Mouse (Mus musculus) C2C12 (cell line): Measurements from ENCODE around the gene Ppp6r1. TPM values are rescaled to one million over a fixed set of nuclear protein-coding genes. Genes with fewer than 3 reads are reported as not detected.

Experiments used
- H3K27me3 ChIP-seq: one replicate; pipeline ENCODE4 v1.6.1; 2011; ENCODE audit not compliant: control insufficient read depth, insufficient read depth, insufficient read length
- H3K36me3 ChIP-seq: one replicate; pipeline ENCODE4 v1.6.1; 2011; ENCODE audit not compliant: control insufficient read depth, insufficient read depth
- H3K4me3 ChIP-seq: one replicate; pipeline ENCODE4 v1.5.1; 2011; ENCODE audit warnings: mild to moderate bottlenecking, control low read depth; ENCODE audit not compliant: poor library complexity, insufficient read depth, severe bottlenecking
- H3K79me2 ChIP-seq: one replicate; pipeline ENCODE4 v1.6.1; 2011; ENCODE audit not compliant: control insufficient read depth, insufficient read depth
- H3K79me3 ChIP-seq: one replicate; pipeline ENCODE4 v1.6.1; 2011; ENCODE audit warnings: low read depth, control low read depth
- H3ac ChIP-seq: one replicate; pipeline ENCODE3; 2011; ENCODE audit warnings: low read depth; ENCODE audit not compliant: control insufficient read depth, insufficient read length
- CEBPB ChIP-seq: IDR thresholded peaks from one replicate; pipeline ENCODE4 v1.6.1; 2011; ENCODE audit warnings: low read depth, mild to moderate bottlenecking, control low read depth, moderate library complexity
- CTCF ChIP-seq: IDR thresholded peaks from one replicate; pipeline ENCODE4 v1.5.1; 2011; ENCODE audit not compliant: control insufficient read depth, insufficient read depth, insufficient read length
- FOSL1 ChIP-seq: IDR thresholded peaks from one replicate; pipeline ENCODE4 v1.8.0; 2011; ENCODE audit warnings: mild to moderate bottlenecking, low read length; ENCODE audit not compliant: poor library complexity, insufficient read depth, severe bottlenecking
- MAX ChIP-seq: IDR thresholded peaks from one replicate; pipeline ENCODE4 v1.6.1; 2011; ENCODE audit warnings: mild to moderate bottlenecking, control low read depth
- MYOD1 ChIP-seq: IDR thresholded peaks from one replicate; pipeline ENCODE4 v1.6.1; 2011; ENCODE audit warnings: low read depth; ENCODE audit not compliant: control insufficient read depth, insufficient read length
- MYOG ChIP-seq: IDR thresholded peaks from one replicate; pipeline ENCODE4 v1.6.1; 2011; ENCODE audit not compliant: control insufficient read depth, insufficient read length; ENCODE audit errors: extremely low read depth
- USF1 ChIP-seq: IDR thresholded peaks from one replicate; pipeline ENCODE4 v1.6.1; 2011; ENCODE audit warnings: low read depth, mild to moderate bottlenecking, control low read depth, moderate library complexity
- polyA plus RNA-seq: library from polyadenylated mRNA; unstranded; fragments of >200 nt; fragmentation: generic; extraction: Trizol; gene quantifications from one replicate; pipeline ENCODE4 v1.2.1, GENCODE M21; 2012; ENCODE audit warnings: missing spikeins

The Ppp6r1 gene
- polyA plus RNA-seq, 1 experiment: 56.1 TPM

GRCm38 (mm10) chr7:4690951-4691653 is 32.3 kb upstream of the Ppp6r1 start:
- Histone ChIP-seq H3K79me2 (no peaks in the 10 kb centered on the region), H3K27me3 (no peaks in the 10 kb centered on the region), H3K4me3 (peak overlapping the region; percentile 37), H3ac (peak overlapping the region; percentile 65), H3K36me3 (peaks cover 4% of the 10 kb centered on the region), H3K79me3 (no peaks in the 10 kb centered on the region)
- TF ChIP-seq FOSL1: no peak
- TF ChIP-seq CTCF: no peak
- no peak for TF ChIP-seq CEBPB
- TF ChIP-seq MAX: no peak
- TF ChIP-seq MYOD1: no peak
- TF ChIP-seq MYOG: no peak
- TF ChIP-seq USF1: no peak

GRCm38 (mm10) chr7:4690387-4690786 is 31.6 kb upstream of the Ppp6r1 start, which contains the start of gene Brsk1:
Brsk1 (plus strand) TSS chr7:4690604.
- Histone ChIP-seq H3ac (peak within 1 kb of the TSS; percentile 65), H3K27me3 (no peaks in the 10 kb centered on the region), H3K36me3 (peaks cover 4% of the 10 kb centered on the region), H3K4me3 (peak within 1 kb of the TSS; percentile 37), H3K79me3 (no peaks in the 10 kb centered on the region), H3K79me2 (no peaks in the 10 kb centered on the region)
- TF ChIP-seq MYOG (no peak), CTCF (no peak), MYOD1 (no peak), MAX (no peak), CEBPB (no peak), FOSL1 (no peak), USF1 (no peak)

- TF ChIP-seq CTCF: no peak
- TF ChIP-seq MYOD1: no peak
- peak; percentile 13 for TF ChIP-seq USF1
- TF ChIP-seq MAX: no peak
These were observed 26.0 kb upstream of the Ppp6r1 start, which contains the start of gene Hspbp1 for GRCm38 (mm10) chr7:4684632-4685417. Hspbp1 (minus strand) TSS chr7:4685068.

GRCm38 (mm10) chr7:4684203-4684602 is 25.4 kb upstream of the Ppp6r1 start:
- Histone ChIP-seq H3K36me3 (peaks cover 19% of the 10 kb centered on the region), H3K79me2 (peaks cover 20% of the 10 kb centered on the region), H3ac (peak overlapping the region; percentile 39), H3K4me3 (peak overlapping the region; percentile 71), H3K27me3 (no peaks in the 10 kb centered on the region), H3K79me3 (peaks cover 9% of the 10 kb centered on the region)
- TF ChIP-seq FOSL1 (no peak), CTCF (no peak), CEBPB (no peak), MYOD1 (no peak), USF1 (no peak), MAX (no peak), MYOG (no peak)

More at GRCm38 (mm10) chr7:4684632-4685417, 26.0 kb upstream of the Ppp6r1 start, which contains the start of gene Hspbp1:
- peak within 1 kb of the TSS; percentile 71 for H3K4me3 ChIP-seq
- peaks cover 20% of the 10 kb centered on the region for H3K79me2 ChIP-seq
- H3ac ChIP-seq: peak within 1 kb of the TSS; percentile 39
- H3K36me3 ChIP-seq: peaks cover 17% of the 10 kb centered on the region
- H3K79me3 ChIP-seq: peaks cover 9% of the 10 kb centered on the region
- H3K27me3 ChIP-seq: no peaks in the 10 kb centered on the region

- Histone ChIP-seq H3K79me3 (peaks cover 9% of the 10 kb centered on the region), H3K27me3 (no peaks in the 10 kb centered on the region), H3K36me3 (peaks cover 23% of the 10 kb centered on the region), H3K4me3 (no peak overlapping the region), H3K79me2 (peaks cover 20% of the 10 kb centered on the region), H3ac (no peak overlapping the region)
- TF ChIP-seq USF1 (no peak), FOSL1 (no peak), MAX (no peak), CTCF (no peak)
These were observed 24.5 kb upstream of the Ppp6r1 start for GRCm38 (mm10) chr7:4683307-4683706.

- H3K79me2 ChIP-seq: no peaks in the 10 kb centered on the region
- no peak overlapping the region for H3K4me3 ChIP-seq
- no peaks in the 10 kb centered on the region for H3K27me3 ChIP-seq
- no peaks in the 10 kb centered on the region for H3K79me3 ChIP-seq
- H3ac ChIP-seq: no peak overlapping the region
- no peak for TF ChIP-seq USF1
- TF ChIP-seq CTCF: no peak
- TF ChIP-seq FOSL1: no peak
- no peak for TF ChIP-seq MYOG
- TF ChIP-seq MYOD1: no peak
- no peak for TF ChIP-seq CEBPB
- no peak for TF ChIP-seq MAX
- peaks cover 23% of the 10 kb centered on the region for H3K36me3 ChIP-seq
These were observed 16.4 kb upstream of the Ppp6r1 start for GRCm38 (mm10) chr7:4675200-4675599.
